Mouse (Mus musculus): ENCODE data around the gene Vps4a.
A peak's percentile ranks its signal among the peaks of the same experiment; 100 is the strongest.

Vps4a gene

GRCm38 (mm10) chr8:107048061-107048941 lies 17.3 kb downstream of the Vps4a start, which contains the start of gene Pdf:
TSS of gene Pdf (minus strand) at chr8:107048614.
- DNase-seq (ENCODE audit: low spot score): peak; percentile 81

- no peak for DNase-seq (ENCODE audit: low spot score)
Observed at GRCm38 (mm10) chr8:107049480-107049879, 18.5 kb downstream of the Vps4a start.

- no peak for DNase-seq (ENCODE audit: low spot score)
Observed at GRCm38 (mm10) chr8:107052046-107052445, 21.0 kb downstream of the Vps4a start.

- peak; percentile 96 for DNase-seq (ENCODE audit: low spot score)
Observed at GRCm38 (mm10) chr8:107056076-107056972, 25.3 kb downstream of the Vps4a start, which contains the start of the genes Cog8 and Nip7. TSS of gene Cog8 (minus strand) at chr8:107056689. TSS of gene Nip7 (plus strand) at chr8:107056877.

GRCm38 (mm10) chr8:107056973-107057369 lies 25.9 kb downstream of the Vps4a start:
- DNase-seq (ENCODE audit: low spot score): peak; percentile 22

- no peak for DNase-seq (ENCODE audit: low spot score)
Observed at GRCm38 (mm10) chr8:107062613-107063012, 31.6 kb downstream of the Vps4a start.

GRCm38 (mm10) chr8:107065511-107066496 lies 34.8 kb downstream of the Vps4a start, which contains the start of gene Tmed6:
TSS of gene Tmed6 (minus strand) at chr8:107065644.
- peak; percentile 40 for DNase-seq (ENCODE audit: low spot score)

- DNase-seq (ENCODE audit: low spot score): no peak
Observed at GRCm38 (mm10) chr8:107073706-107074105, 42.7 kb downstream of the Vps4a start.

GRCm38 (mm10) chr8:107074128-107074527 lies 43.1 kb downstream of the Vps4a start:
- no peak for DNase-seq (ENCODE audit: low spot score)

- DNase-seq (ENCODE audit: low spot score): no peak
Observed at GRCm38 (mm10) chr8:107076239-107076888, 45.3 kb downstream of the Vps4a start.

GRCm38 (mm10) chr8:107085358-107085757 lies 54.3 kb downstream of the Vps4a start:
- DNase-seq (ENCODE audit: low spot score): no peak

- no peak for DNase-seq (ENCODE audit: low spot score)
Observed at GRCm38 (mm10) chr8:107086018-107086417, 55.0 kb downstream of the Vps4a start.

GRCm38 (mm10) chr8:107088526-107089063 lies 57.6 kb downstream of the Vps4a start:
- DNase-seq (ENCODE audit: low spot score): no peak

GRCm38 (mm10) chr8:107090531-107090930 lies 59.5 kb downstream of the Vps4a start:
- no peak for DNase-seq (ENCODE audit: low spot score)

Measured in urinary bladder, postnatal 14 days (tissue).